Mouse (Mus musculus): ENCODE measurements around the gene Klf5. TPM values are rescaled to one million over a fixed set of nuclear protein-coding genes. Genes with fewer than 3 reads are reported as not detected.

Klf5 gene
- total RNA-seq, 1 experiment from 2014 or later = 2.9 TPM

DNA sequence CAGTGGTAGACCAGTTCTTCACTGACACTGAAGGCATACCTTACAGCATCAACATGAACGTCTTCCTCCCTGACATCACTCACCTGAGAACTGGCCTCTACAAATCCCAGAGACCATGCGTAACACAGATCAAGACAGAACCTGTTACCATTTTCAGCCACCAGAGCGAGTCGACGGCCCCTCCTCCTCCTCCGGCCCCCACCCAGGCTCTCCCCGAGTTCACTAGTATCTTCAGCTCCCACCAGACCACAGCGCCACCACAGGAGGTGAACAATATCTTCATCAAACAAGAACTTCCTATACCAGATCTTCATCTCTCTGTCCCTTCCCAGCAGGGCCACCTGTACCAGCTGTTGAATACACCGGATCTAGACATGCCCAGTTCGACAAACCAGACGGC, 3.0 kb downstream of the Klf5 start:
- no peak for ATAC-seq (replicated peaks in 1 of 2; ENCODE audit: insufficient read depth in 1 of 2, low FRiP score in 2 of 2, low TSS enrichment in 1 of 2, low read depth in 1 of 2, poor library complexity in 2 of 2, severe bottlenecking in 2 of 2)

DNA sequence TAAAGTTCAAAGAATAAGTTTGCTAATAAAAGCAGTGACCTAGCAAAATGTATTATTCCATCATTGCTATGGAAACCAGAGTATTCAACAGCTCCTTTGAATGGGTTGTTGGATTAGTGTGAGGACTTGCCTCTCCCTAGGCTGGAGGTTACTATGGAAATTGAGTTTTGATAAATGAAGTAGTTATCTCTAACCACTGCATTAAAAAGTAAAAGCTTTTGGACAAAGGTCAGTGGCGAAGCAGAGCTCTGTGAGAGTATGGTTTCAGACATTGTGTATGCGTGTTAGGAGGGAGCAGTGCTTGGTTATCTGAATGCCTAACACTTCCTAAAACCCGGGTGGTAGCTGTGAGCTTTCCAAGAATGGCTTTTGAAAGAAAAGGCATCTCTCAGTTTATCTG, 5.9 kb downstream of the Klf5 start:
- ATAC-seq (replicated peaks in 1 of 2; ENCODE audit: insufficient read depth in 1 of 2, low FRiP score in 2 of 2, low TSS enrichment in 1 of 2, low read depth in 1 of 2, poor library complexity in 2 of 2, severe bottlenecking in 2 of 2) = no peak

DNA sequence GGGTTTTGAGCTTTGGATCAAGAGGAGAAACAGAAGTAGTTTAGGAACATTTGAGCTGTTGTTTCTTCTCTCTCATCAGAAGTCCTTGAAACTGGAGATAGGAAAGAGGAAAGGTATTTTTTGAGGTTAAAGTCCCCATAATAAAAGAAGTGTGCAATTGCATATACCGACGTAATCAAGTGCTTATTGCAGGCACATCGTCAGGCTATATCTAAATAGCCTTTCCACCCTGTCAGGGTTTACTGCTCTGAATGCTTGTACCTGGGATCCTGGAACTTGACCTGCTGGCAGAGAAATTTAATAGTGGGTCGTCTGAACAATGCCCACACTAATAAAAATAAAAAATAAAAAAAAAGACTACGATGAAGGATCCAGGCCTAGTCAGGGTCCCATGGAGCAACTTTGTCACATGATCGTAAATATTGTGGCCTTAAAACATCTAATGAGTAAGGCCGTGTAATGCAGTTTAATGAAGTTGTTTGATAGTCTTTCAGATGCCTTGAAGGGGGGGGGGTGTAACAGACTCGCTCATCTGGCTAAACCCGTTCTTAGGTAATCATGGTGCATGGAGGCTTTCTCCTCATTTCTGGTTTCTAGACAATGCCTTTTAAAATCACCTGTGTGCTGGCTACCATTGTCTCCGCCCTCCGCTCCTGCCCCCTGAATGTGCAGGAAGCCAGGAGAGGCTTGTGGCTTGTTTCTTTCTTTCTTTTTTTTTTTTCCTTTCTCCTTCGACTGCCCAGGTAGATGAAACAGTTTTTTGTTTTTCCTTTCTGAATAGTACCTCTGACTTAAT, 6.7 kb downstream of the Klf5 start:
- no peak for ATAC-seq (replicated peaks in 1 of 2; ENCODE audit: insufficient read depth in 1 of 2, low FRiP score in 2 of 2, low TSS enrichment in 1 of 2, low read depth in 1 of 2, poor library complexity in 2 of 2, severe bottlenecking in 2 of 2)

DNA sequence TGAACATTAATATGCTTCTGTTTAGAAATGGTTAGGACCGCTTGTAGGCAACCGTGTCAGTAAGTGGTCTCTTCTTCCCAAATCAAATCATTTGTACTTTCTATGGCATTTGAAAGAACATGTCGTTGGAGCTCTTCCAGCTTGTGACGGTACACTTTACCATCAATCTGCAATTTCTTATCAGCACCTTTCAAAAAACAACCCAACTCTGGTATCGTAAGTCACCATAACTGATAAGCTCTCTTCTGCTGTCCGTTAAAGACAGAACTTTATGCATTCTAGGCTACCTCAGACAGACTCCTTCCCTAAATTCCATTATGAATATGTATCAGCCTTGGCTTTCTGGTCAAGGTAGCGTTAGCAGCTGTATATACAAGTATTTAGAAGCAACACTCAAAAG, 7.9 kb downstream of the Klf5 start:
- no peak for ATAC-seq (replicated peaks in 1 of 2; ENCODE audit: insufficient read depth in 1 of 2, low FRiP score in 2 of 2, low TSS enrichment in 1 of 2, low read depth in 1 of 2, poor library complexity in 2 of 2, severe bottlenecking in 2 of 2)

DNA sequence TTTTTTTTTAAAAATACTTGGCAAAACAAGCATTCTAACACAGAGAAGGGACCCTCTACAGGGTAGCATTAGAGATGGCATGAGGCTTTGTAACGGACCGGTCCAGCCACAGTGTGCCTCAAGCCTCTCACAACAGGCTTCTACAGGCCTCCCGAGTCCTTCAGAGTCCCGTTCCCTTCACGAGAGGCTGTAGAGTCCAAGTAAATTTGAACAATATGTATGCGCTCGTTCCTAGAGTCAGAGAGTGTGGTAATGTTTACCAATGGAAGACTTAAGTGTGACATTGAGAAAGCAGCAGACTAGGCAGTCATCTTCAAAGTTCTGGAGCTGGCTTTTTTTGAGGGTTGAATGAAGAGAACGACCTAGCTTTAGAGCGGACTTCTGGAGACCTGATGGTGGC, 11.1 kb downstream of the Klf5 start:
- no peak for ATAC-seq (replicated peaks in 1 of 2; ENCODE audit: insufficient read depth in 1 of 2, low FRiP score in 2 of 2, low TSS enrichment in 1 of 2, low read depth in 1 of 2, poor library complexity in 2 of 2, severe bottlenecking in 2 of 2)

DNA sequence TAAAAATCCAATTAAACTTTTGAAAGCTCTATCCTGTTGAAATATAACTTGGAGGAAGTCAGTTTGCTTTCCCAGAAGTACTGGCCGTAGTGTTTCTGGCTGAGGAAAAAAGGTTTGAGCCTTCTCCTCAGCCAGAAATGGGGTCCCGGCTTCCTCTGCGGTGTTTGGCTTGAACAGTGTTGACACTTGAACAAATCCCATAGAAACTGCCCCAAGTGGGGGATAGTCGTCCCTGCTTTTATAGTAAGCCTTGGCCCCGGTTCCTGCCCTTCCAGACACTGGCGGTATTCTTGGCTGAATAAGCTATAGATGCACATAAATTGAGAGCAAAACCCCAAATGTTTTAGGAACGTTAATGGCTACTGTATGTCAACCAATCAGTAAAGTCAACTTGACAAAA, 11.9 kb downstream of the Klf5 start:
- ATAC-seq (replicated peaks in 1 of 2; ENCODE audit: insufficient read depth in 1 of 2, low FRiP score in 2 of 2, low TSS enrichment in 1 of 2, low read depth in 1 of 2, poor library complexity in 2 of 2, severe bottlenecking in 2 of 2) = no peak

DNA sequence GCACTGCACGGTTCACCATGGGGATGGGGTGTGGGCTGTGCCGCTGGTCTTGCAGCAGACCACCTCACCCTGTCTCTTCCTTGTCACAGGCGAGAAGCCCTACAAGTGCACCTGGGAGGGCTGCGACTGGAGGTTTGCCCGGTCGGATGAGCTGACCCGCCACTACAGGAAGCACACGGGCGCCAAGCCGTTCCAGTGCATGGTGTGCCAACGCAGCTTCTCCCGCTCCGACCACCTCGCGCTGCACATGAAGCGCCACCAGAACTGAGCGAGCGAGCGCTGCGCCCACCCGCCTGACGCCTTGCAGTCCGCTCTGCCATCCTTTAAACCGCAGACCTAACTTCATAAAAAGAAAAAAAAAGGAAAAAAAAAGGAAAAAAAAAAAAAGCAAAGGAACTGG, 14.6 kb downstream of the Klf5 start:
- ATAC-seq (replicated peaks in 1 of 2; ENCODE audit: insufficient read depth in 1 of 2, low FRiP score in 2 of 2, low TSS enrichment in 1 of 2, low read depth in 1 of 2, poor library complexity in 2 of 2, severe bottlenecking in 2 of 2) = no peak

DNA sequence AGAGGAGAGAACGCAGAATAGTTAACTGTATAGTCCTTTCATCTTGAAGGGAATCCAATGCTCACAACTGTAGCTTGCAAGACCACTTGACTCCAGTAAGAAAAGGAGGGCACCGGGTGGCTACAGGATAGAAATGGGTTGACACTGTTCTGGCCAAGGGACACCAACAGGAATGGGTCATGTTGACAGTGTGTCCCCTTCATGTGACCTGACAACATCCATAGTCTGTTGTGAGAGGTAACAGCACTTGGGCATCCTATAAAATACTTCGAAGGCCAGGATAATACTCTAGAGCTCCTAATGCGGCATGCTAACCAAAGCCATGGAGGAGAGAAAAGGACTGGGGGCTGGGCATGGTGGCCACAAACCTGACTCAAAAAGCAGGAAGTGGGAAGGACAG, 17.8 kb downstream of the Klf5 start:
- no peak for ATAC-seq (replicated peaks in 1 of 2; ENCODE audit: insufficient read depth in 1 of 2, low FRiP score in 2 of 2, low TSS enrichment in 1 of 2, low read depth in 1 of 2, poor library complexity in 2 of 2, severe bottlenecking in 2 of 2)

DNA sequence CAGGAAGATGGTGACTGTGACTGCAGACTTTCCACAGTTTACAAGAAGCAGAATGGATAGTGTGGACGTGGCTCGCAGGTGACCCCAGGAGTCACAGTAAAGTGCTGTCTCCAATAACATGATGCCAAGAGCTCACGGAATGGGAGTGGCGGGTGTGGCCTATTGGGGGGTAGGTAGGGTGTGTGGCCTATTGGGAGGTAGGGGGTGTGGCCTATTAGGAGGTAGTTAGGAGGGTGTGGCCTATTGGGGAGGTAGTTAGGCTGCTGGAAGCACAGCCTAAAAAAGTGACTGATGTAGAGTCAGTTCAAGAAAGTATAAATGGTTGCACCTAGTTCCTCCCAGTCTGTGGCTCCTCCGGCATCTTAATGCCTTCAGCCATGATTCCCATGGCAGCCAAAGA, 22.2 kb downstream of the Klf5 start:
- ATAC-seq (replicated peaks in 1 of 2; ENCODE audit: insufficient read depth in 1 of 2, low FRiP score in 2 of 2, low TSS enrichment in 1 of 2, low read depth in 1 of 2, poor library complexity in 2 of 2, severe bottlenecking in 2 of 2) = no peak

DNA sequence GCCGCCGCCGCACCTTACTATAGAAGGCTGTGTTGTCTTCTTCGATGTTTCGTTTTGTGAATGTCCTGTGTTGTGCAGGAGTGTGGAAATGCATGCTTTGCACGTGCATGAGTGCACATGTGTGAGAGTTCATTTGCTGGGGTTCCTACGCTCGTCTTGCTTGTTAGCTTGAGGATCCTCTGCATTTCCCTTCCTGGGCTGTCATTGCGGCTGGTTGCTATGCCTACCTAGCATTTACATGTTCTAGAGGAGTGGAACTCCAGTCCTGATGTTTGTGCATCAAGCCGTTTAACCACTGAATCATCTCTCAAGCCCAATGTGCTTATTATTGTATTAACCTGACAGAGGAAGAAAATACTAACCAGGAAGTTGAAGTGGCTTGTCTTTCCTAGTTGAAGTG, 24.9 kb downstream of the Klf5 start:
- no peak for ATAC-seq (replicated peaks in 1 of 2; ENCODE audit: insufficient read depth in 1 of 2, low FRiP score in 2 of 2, low TSS enrichment in 1 of 2, low read depth in 1 of 2, poor library complexity in 2 of 2, severe bottlenecking in 2 of 2)

DNA sequence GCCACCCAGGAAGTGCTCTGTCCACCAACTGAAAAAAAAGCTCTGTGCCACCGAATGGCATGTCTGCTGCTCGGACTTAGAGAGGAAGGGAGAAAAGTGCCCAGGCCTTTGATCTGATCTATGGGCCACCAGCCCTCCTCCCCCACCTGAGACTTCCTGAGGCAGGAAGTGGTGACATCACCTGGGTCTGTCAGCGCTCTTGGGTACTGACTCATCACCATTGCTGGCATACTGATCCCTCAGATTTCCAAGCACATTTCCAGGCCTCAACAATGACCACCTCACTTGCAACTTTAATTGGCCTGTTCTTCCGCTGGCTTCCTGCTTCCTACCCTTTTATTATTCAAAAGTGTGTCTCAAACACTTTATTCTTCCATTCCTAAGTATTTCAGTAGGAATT, 26.0 kb downstream of the Klf5 start:
- peak; percentile 10 to 46; a peak in 1 of 4 replicates for ATAC-seq (replicated peaks in 1 of 2; ENCODE audit: insufficient read depth in 1 of 2, low FRiP score in 2 of 2, low TSS enrichment in 1 of 2, low read depth in 1 of 2, poor library complexity in 2 of 2, severe bottlenecking in 2 of 2)

DNA sequence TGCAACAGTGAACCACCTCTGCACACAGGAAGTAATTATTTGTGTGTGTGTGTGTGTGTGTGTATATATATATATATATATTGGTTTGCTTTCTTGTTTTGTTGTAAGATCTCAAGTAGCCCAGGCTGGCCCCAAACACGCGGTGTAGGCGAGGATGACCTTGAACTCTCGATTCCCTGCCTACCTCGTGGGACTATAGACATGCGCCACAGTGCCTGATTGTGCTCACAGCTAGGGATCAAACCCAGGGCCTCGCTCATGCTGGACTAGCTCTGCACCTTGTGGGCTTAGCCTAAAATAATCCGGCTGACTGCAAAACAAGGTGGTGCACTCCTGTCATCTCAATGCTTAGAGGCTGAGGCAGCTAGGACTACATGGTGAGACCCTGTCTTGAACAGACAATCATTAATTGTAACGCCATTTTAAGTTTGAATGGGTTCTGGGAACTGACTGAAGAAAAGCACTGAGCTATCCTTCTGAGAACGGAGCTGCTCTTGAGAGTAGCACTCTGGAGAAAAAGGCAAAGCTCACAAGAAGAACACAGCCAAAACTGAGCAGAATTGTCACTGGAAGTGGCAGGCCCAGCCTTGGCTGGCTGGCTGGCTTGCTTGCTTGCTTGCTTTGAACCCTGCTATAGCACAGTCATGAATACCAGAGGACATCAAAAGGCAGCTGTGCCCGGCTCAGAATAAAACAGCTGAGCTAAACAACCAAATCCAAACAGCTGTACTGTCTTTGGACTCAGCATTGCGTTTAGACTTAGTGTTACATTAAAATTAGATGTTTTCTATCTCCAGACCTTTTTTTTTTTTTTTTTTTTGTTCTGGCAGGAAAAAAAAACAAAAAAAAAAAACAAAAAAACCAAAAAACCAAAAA, 27.3 kb downstream of the Klf5 start:
- no peak for ATAC-seq (replicated peaks in 1 of 2; ENCODE audit: insufficient read depth in 1 of 2, low FRiP score in 2 of 2, low TSS enrichment in 1 of 2, low read depth in 1 of 2, poor library complexity in 2 of 2, severe bottlenecking in 2 of 2)

DNA sequence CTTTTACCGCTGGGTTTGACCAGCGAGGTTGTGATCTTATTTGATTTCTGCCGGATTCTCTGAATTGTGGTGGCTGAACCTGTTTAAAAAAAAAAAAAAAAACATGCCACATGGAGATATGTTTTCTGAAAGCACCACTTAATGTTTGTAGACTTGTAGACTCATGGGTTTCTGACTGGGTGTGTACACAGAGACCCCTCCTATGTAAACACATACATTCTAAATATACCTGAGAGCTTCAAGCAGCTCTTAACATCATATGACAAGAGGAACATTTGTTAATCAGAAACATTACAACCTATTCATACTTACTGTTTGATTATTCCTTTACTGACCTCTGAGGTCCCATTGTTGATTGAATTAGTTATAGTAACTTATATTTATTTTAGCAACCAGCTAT, 38.1 kb downstream of the Klf5 start:
- no peak for ATAC-seq (replicated peaks in 1 of 2; ENCODE audit: insufficient read depth in 1 of 2, low FRiP score in 2 of 2, low TSS enrichment in 1 of 2, low read depth in 1 of 2, poor library complexity in 2 of 2, severe bottlenecking in 2 of 2)

DNA sequence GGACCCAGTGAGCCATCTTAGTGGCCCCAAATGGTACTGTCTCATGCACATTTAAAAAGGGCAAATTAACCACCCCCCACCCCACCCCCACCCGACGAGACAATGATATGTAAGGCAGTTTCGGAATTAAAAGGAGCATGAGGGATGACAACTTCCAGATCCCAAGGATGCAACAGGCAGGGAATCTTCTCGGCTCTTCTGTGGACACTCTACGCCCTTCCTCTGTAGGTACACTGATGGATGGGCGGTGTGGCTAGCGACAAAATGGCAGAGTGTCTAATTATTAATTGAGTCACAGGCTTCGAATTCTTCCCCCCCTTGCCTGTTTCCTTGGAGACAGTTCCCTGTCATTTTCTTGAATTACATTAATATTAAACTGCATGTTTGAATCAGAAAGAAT, 40.5 kb downstream of the Klf5 start:
- no peak for ATAC-seq (replicated peaks in 1 of 2; ENCODE audit: insufficient read depth in 1 of 2, low FRiP score in 2 of 2, low TSS enrichment in 1 of 2, low read depth in 1 of 2, poor library complexity in 2 of 2, severe bottlenecking in 2 of 2)

DNA sequence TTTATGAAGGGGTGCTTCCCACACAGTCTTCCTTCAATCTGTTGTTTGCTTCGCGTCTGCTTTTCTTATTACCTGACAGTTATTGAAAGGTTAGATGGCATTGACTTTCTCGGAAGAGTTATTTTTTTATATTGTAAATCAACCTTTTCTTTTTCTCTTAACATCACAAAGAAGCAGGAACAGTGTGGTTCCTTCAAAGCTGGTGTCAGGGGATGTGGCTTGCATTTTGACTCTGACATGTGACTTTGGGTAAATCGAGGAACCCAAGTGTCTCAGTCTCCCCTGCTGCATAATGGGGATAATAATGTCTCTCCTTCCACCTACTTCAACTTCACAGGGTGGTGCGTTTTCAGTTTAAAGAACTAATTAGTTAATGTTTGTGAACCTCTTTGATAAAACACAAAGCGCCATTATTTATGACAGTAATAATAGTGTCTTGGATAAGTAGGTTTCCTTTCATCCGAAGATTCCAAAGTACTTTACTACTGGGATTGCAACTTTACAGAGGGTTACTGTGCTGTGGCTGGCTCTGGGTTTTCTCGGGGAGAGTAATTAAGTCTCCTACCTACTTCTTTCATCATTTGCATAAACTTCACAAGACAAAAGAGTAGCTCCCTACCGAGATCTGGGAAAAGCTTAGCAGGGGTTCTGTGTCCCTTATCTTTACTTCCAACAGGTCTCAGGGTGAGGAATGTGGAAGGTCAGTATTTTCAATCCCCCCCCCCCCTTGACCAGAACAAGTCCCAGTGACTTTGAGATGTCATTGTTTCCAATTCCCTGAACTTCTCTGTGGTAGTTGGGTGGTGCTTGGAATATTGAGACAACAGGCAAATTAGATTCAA, 41.4 kb downstream of the Klf5 start:
- no peak for ATAC-seq (replicated peaks in 1 of 2; ENCODE audit: insufficient read depth in 1 of 2, low FRiP score in 2 of 2, low TSS enrichment in 1 of 2, low read depth in 1 of 2, poor library complexity in 2 of 2, severe bottlenecking in 2 of 2)

DNA sequence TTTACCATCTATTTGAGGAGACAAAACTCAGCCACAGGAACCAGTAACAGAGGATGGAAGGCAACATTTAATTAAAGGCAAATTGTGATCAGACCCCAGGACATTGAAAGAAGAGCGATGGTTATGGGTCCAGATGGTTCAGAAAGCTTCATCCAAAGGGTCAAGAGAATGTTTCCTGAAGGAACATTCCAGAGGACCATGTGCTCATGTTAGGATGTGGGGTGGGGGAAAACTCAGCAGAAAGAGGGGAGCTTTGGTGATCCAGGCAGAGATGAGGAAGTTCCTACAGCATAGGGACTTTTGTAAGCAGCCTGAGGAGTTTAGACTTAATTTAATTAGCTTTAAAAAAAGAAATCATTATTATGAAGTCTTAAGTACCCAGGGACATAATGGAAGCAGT, 42.2 kb downstream of the Klf5 start:
- ATAC-seq (replicated peaks in 1 of 2; ENCODE audit: insufficient read depth in 1 of 2, low FRiP score in 2 of 2, low TSS enrichment in 1 of 2, low read depth in 1 of 2, poor library complexity in 2 of 2, severe bottlenecking in 2 of 2) = no peak

DNA sequence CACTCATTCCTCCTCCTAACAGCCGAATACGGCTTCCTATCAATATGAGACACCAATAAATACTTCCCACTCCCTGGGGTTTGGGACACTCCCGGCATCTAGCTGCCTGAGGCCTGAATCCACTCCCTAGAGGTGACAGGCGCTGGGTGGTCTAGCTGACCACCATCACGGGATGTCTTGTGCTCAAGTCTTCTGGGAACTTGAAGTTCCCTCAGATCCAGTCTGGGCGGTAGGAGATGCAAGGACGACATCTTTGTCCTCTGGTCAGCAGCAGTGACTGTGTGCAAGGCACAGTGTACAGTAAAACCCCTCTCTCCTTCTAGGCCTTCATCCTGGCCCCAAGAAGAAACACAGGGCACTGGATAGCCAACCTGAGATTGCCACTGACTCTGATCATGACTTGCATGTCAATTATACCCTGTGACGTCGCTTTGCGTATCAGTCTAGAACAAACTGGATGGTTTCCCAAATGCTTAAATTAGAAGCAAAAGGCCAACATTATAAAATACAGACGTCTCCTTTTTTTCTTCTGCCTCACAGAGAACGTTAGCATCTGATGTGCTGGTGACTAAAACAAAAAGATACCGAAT, 49.8 kb downstream of the Klf5 start:
- no peak for ATAC-seq (replicated peaks in 1 of 2; ENCODE audit: insufficient read depth in 1 of 2, low FRiP score in 2 of 2, low TSS enrichment in 1 of 2, low read depth in 1 of 2, poor library complexity in 2 of 2, severe bottlenecking in 2 of 2)

DNA sequence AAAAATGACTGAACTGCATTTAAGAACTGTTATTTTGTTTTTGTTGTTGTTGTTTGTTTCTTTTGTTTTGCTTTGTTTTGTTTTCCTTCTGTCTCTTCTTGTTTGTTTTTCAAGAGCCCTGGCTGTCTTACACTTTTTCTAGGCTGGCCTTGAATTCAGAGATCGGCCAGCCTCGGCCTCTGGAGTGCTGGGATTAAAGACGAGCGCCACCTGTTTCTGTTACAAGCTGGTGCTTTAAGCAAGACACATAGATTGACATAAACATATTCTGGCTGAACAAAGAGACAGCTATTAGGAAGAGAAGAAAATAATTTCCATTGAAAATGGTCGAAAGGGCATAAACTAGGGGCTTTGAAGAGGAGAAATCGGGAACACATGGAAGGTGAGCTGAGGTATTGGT, 51.1 kb downstream of the Klf5 start:
- no peak for ATAC-seq (replicated peaks in 1 of 2; ENCODE audit: insufficient read depth in 1 of 2, low FRiP score in 2 of 2, low TSS enrichment in 1 of 2, low read depth in 1 of 2, poor library complexity in 2 of 2, severe bottlenecking in 2 of 2)
